Mouse (Mus musculus): Measurements from ENCODE around the gene Fam83e. TPM values are rescaled to one million over a fixed set of nuclear protein-coding genes. Genes with fewer than 3 reads are reported as not detected.

Gene Fam83e
- polyA plus RNA-seq, 1 experiment = 102 TPM

GRCm38 (mm10) chr7:45766764-45767163 lies 45.8 kb downstream of the Fam83e start:
- WGBS = 57% methylated on average over 8 of the region's 8 CpGs
- TF ChIP-seq POLR2A (IDR thresholded peaks at IDR 0.05; ENCODE audit: low read depth, low read length) = no peak
- H3K27ac ChIP-seq (ENCODE audit: insufficient read depth, low read depth, low read length) = no peak overlapping the region
- no peak overlapping the region for H3K4me3 ChIP-seq (ENCODE audit: low read depth, low read length)
- peaks cover 23% of the 10 kb centered on the region; the same call in 1 of the 2 replicates for H3K4me1 ChIP-seq (ENCODE audit: control insufficient read depth, insufficient read depth, insufficient read length, low read length)
- no peaks in the 10 kb centered on the region for H3K27me3 ChIP-seq (ENCODE audit: control insufficient read depth, insufficient read depth, low read length)
- no peaks in the 10 kb centered on the region for H3K36me3 ChIP-seq (ENCODE audit: control insufficient read depth, insufficient read depth, low read length)

- TF ChIP-seq CTCF (IDR thresholded peaks at IDR 0.05; ENCODE audit: extremely low read depth, insufficient read length, insufficient replicate concordance, low read depth, low read length) = peak; percentile 22; the same call in 1 of the 2 replicates
- no peak for TF ChIP-seq POLR2A (IDR thresholded peaks at IDR 0.05; ENCODE audit: low read depth, low read length)
- Histone ChIP-seq H3K27me3 (ENCODE audit: control insufficient read depth, insufficient read depth, low read length) (no peaks in the 10 kb centered on the region), H3K27ac (ENCODE audit: insufficient read depth, low read depth, low read length) (no peak overlapping the region), H3K4me1 (ENCODE audit: control insufficient read depth, insufficient read depth, insufficient read length, low read length) (peaks cover 26% of the 10 kb centered on the region; the same call in 1 of the 2 replicates), H3K4me3 (ENCODE audit: low read depth, low read length) (no peak overlapping the region), H3K36me3 (ENCODE audit: control insufficient read depth, insufficient read depth, low read length) (no peaks in the 10 kb centered on the region)
- 97% methylated on average over 6 of the region's 6 CpGs for WGBS
These were observed 46.5 kb downstream of the Fam83e start for GRCm38 (mm10) chr7:45767500-45767899.

- Histone ChIP-seq H3K27me3 (ENCODE audit: control insufficient read depth, insufficient read depth, low read length) (no peaks in the 10 kb centered on the region), H3K4me1 (ENCODE audit: control insufficient read depth, insufficient read depth, insufficient read length, low read length) (peaks cover 31% of the 10 kb centered on the region; the same call in 1 of the 2 replicates), H3K27ac (ENCODE audit: insufficient read depth, low read depth, low read length) (peak overlapping the region; percentile 99), H3K36me3 (ENCODE audit: control insufficient read depth, insufficient read depth, low read length) (no peaks in the 10 kb centered on the region), H3K4me3 (ENCODE audit: low read depth, low read length) (peak overlapping the region; percentile 14; the same call in 1 of the 2 replicates)
- TF ChIP-seq POLR2A (IDR thresholded peaks at IDR 0.05; ENCODE audit: low read depth, low read length) (peak; percentile 61; the same call in 1 of the 2 replicates), CTCF (IDR thresholded peaks at IDR 0.05; ENCODE audit: extremely low read depth, insufficient read length, insufficient replicate concordance, low read depth, low read length) (no peak)
- WGBS = 22% methylated on average over 8 of the region's 8 CpGs
These were observed 49.5 kb downstream of the Fam83e start for GRCm38 (mm10) chr7:45770427-45771082.

- TF ChIP-seq CTCF (IDR thresholded peaks at IDR 0.05; ENCODE audit: extremely low read depth, insufficient read length, insufficient replicate concordance, low read depth, low read length) = no peak
- no peak for TF ChIP-seq POLR2A (IDR thresholded peaks at IDR 0.05; ENCODE audit: low read depth, low read length)
- 50% methylated on average over 4 of the region's 4 CpGs for WGBS
- Histone ChIP-seq H3K4me3 (ENCODE audit: low read depth, low read length) (no peak overlapping the region), H3K27ac (ENCODE audit: insufficient read depth, low read depth, low read length) (peak overlapping the region; percentile 99), H3K27me3 (ENCODE audit: control insufficient read depth, insufficient read depth, low read length) (no peaks in the 10 kb centered on the region), H3K4me1 (ENCODE audit: control insufficient read depth, insufficient read depth, insufficient read length, low read length) (peaks cover 30% of the 10 kb centered on the region; the same call in 1 of the 2 replicates), H3K36me3 (ENCODE audit: control insufficient read depth, insufficient read depth, low read length) (no peaks in the 10 kb centered on the region)
These were observed 50.1 kb downstream of the Fam83e start for GRCm38 (mm10) chr7:45771101-45771500.

GRCm38 (mm10) chr7:45775237-45775636 lies 54.2 kb downstream of the Fam83e start:
- Histone ChIP-seq H3K36me3 (ENCODE audit: control insufficient read depth, insufficient read depth, low read length) (no peaks in the 10 kb centered on the region), H3K27ac (ENCODE audit: insufficient read depth, low read depth, low read length) (no peak overlapping the region), H3K27me3 (ENCODE audit: control insufficient read depth, insufficient read depth, low read length) (no peaks in the 10 kb centered on the region), H3K4me3 (ENCODE audit: low read depth, low read length) (no peak overlapping the region), H3K4me1 (ENCODE audit: control insufficient read depth, insufficient read depth, insufficient read length, low read length) (peaks cover 25% of the 10 kb centered on the region)
- TF ChIP-seq POLR2A (IDR thresholded peaks at IDR 0.05; ENCODE audit: low read depth, low read length) (no peak), CTCF (IDR thresholded peaks at IDR 0.05; ENCODE audit: extremely low read depth, insufficient read length, insufficient replicate concordance, low read depth, low read length) (no peak)
- WGBS = 86% methylated on average over 7 of the region's 7 CpGs

Other genes with a start within 250 kb of the Fam83e start
- gene Tulp2, start 239.3 kb upstream of the Fam83e start, polyA plus RNA-seq (2012; rRNA removed) = 0.09 TPM in 1 of 2 replicates, not detected in the other
- 0.23 TPM in 1 of 2 replicates, not detected in the other for gene Gm45808, start 234.4 kb upstream of the Fam83e start, polyA plus RNA-seq (2012; rRNA removed)
- gene Dhdh, start 232.4 kb upstream of the Fam83e start, polyA plus RNA-seq (2012; rRNA removed) = 0.34 and 0.41 TPM in 2 replicates
- 143 and 456 TPM in 2 replicates for gene Nucb1, start 210.8 kb upstream of the Fam83e start, polyA plus RNA-seq (2012; rRNA removed)
- gene Ppp1r15a, start 194.9 kb upstream of the Fam83e start, polyA plus RNA-seq (2012; rRNA removed) = 15.3 and 15.9 TPM in 2 replicates
- 4.7 and 4.9 TPM in 2 replicates for gene Plekha4, start 194.9 kb upstream of the Fam83e start, polyA plus RNA-seq (2012; rRNA removed)
- 0.20 and 0.25 TPM in 2 replicates for gene Hsd17b14, start 166.3 kb upstream of the Fam83e start, polyA plus RNA-seq (2012; rRNA removed)
- 26.3 and 41.8 TPM in 2 replicates for gene Bcat2, start 151.1 kb upstream of the Fam83e start, polyA plus RNA-seq (2012; rRNA removed)
- 0.29 and 4.2 TPM in 2 replicates for gene Fgf21, start 105.7 kb upstream of the Fam83e start, polyA plus RNA-seq (2012; rRNA removed)
- 1.7 and 2.5 TPM in 2 replicates for gene Fut1, start 103.9 kb upstream of the Fam83e start, polyA plus RNA-seq (2012; rRNA removed)
- gene Izumo1, start 99.4 kb upstream of the Fam83e start, polyA plus RNA-seq (2012; rRNA removed) = 0.24 and 0.25 TPM in 2 replicates
- gene Rasip1, start 93.7 kb upstream of the Fam83e start, polyA plus RNA-seq (2012; rRNA removed) = 7.2 and 11.6 TPM in 2 replicates
- gene Mamstr, start 81.2 kb upstream of the Fam83e start, polyA plus RNA-seq (2012; rRNA removed) = 0.63 and 0.84 TPM in 2 replicates
- 1.2 and 18.4 TPM in 2 replicates for gene Fut2, start 54.8 kb upstream of the Fam83e start, polyA plus RNA-seq (2012; rRNA removed)
- gene Ntn5, start 37.2 kb upstream of the Fam83e start, polyA plus RNA-seq (2012; rRNA removed) = 0.39 and 0.47 TPM in 2 replicates
- 0.14 and 0.22 TPM in 2 replicates for gene Sec1, start 26.8 kb upstream of the Fam83e start, polyA plus RNA-seq (2012; rRNA removed)
- 2.1 and 2.3 TPM in 2 replicates for gene Car11, start 21.4 kb upstream of the Fam83e start, polyA plus RNA-seq (2012; rRNA removed)
- gene Dbp, start 16.1 kb upstream of the Fam83e start, polyA plus RNA-seq (2012; rRNA removed) = 8.9 and 13.1 TPM in 2 replicates
- 820 and 1,370 TPM in 2 replicates for gene Rpl18, start 5.8 kb upstream of the Fam83e start, polyA plus RNA-seq (2012; rRNA removed)
- gene Sphk2, start 3.2 kb upstream of the Fam83e start, polyA plus RNA-seq (2012; rRNA removed) = 87.3 and 164 TPM in 2 replicates
- gene Spaca4, start 4.6 kb downstream of the Fam83e start, polyA plus RNA-seq (2012; rRNA removed) = 0.20 and 0.38 TPM in 2 replicates
- gene Lmtk3, start 62.5 kb downstream of the Fam83e start, polyA plus RNA-seq (2012; rRNA removed) = 1.9 and 2.1 TPM in 2 replicates
- gene Sult2b1, start 63.5 kb downstream of the Fam83e start, polyA plus RNA-seq (2012; rRNA removed) = 139 and 454 TPM in 2 replicates
- gene Cyth2, start 93.4 kb downstream of the Fam83e start, polyA plus RNA-seq (2012; rRNA removed) = 19.2 and 51.4 TPM in 2 replicates
- 0.08 and 0.28 TPM in 2 replicates for gene Kcnj14, start 103.6 kb downstream of the Fam83e start, polyA plus RNA-seq (2012; rRNA removed)
- gene Grwd1, start 109.7 kb downstream of the Fam83e start, polyA plus RNA-seq (2012; rRNA removed) = 8.5 and 10.1 TPM in 2 replicates
- gene Kdelr1, start 151.6 kb downstream of the Fam83e start, polyA plus RNA-seq (2012; rRNA removed) = 178 and 333 TPM in 2 replicates
- gene Grin2d, start 157.2 kb downstream of the Fam83e start, polyA plus RNA-seq (2012; rRNA removed) = 5.5 and 10.4 TPM in 2 replicates
- gene Syngr4, start 175.5 kb downstream of the Fam83e start, polyA plus RNA-seq (2012; rRNA removed) = 0.41 TPM in 1 of 2 replicates, not detected in the other
- 30.9 and 46.4 TPM in 2 replicates for gene Tmem143, start 175.7 kb downstream of the Fam83e start, polyA plus RNA-seq (2012; rRNA removed)
- gene Emp3, start 200.2 kb downstream of the Fam83e start, polyA plus RNA-seq (2012; rRNA removed) = 49.1 and 49.5 TPM in 2 replicates
- 8.0 and 8.9 TPM in 2 replicates for gene Ccdc114, start 202.9 kb downstream of the Fam83e start, polyA plus RNA-seq (2012; rRNA removed)

All from small intestine, adult 2 months (tissue).